Mouse (Mus musculus) hematopoietic stem cell, adult 5-6 weeks (primary cell): Measurements from ENCODE around the gene Snx20. TPM values are rescaled to one million over a fixed set of nuclear protein-coding genes. Genes with fewer than 3 reads are reported as not detected.

Experiments used
- ATAC-seq, 2 experiments: fragments of 125-278 bp in 1 of 2; replicated peaks in 1 of 2; 2 replicates each; pipeline ENCODE4 v1.8.0; 2016 to 2017; ENCODE audit warnings: inconsistent platforms in 2 of 2, mild to moderate bottlenecking in 2 of 2, moderate number of reproducible peaks in 2 of 2, low read depth in 1 of 2, moderate TSS enrichment in 1 of 2; ENCODE audit not compliant: low FRiP score in 2 of 2, poor library complexity in 2 of 2, severe bottlenecking in 2 of 2, insufficient read depth in 1 of 2, low TSS enrichment in 1 of 2
- total RNA-seq: library from RNA; stranded (forward); fragments of 172-1452, 232-1000 nt; gene quantifications from 2 replicates; pipeline ENCODE4 v1.2.3, GENCODE M21; 2017

Gene Snx20
- 12.2 and 13.9 TPM in 2 replicates for total RNA-seq

GRCm38 (mm10) chr8:88635474-88636397 lies at the start of gene Snx20:
TSS of gene Snx20 (minus strand) at chr8:88636128.
- peak; percentile 67 to 84 for ATAC-seq

- no peak for ATAC-seq
These were observed 47.8 kb upstream of the Snx20 start for GRCm38 (mm10) chr8:88683656-88684289.

- no peak for ATAC-seq
These were observed 45.1 kb upstream of the Snx20 start for GRCm38 (mm10) chr8:88681046-88681445.

- ATAC-seq, result no peak
These were observed 44.6 kb upstream of the Snx20 start for GRCm38 (mm10) chr8:88680566-88680965.

GRCm38 (mm10) chr8:88677071-88677470 lies 41.1 kb upstream of the Snx20 start:
- no peak for ATAC-seq

GRCm38 (mm10) chr8:88675372-88676165 lies 39.6 kb upstream of the Snx20 start:
- ATAC-seq, result no peak

- no peak for ATAC-seq
These were observed 37.9 kb upstream of the Snx20 start for GRCm38 (mm10) chr8:88673859-88674258.

- no peak for ATAC-seq
These were observed 35.6 kb upstream of the Snx20 start for GRCm38 (mm10) chr8:88671575-88671974.

GRCm38 (mm10) chr8:88670782-88671181 lies 34.9 kb upstream of the Snx20 start:
- ATAC-seq, result no peak

- peak; percentile 70 to 77 for ATAC-seq
These were observed 32.6 kb upstream of the Snx20 start for GRCm38 (mm10) chr8:88668400-88669086.

GRCm38 (mm10) chr8:88666435-88666834 lies 30.5 kb upstream of the Snx20 start:
- ATAC-seq, result peak; percentile 38 to 52

- ATAC-seq, result no peak
These were observed 29.0 kb upstream of the Snx20 start for GRCm38 (mm10) chr8:88664947-88665346.

GRCm38 (mm10) chr8:88664121-88664520 lies 28.2 kb upstream of the Snx20 start:
- no peak for ATAC-seq

- peak; percentile 95 to 96 for ATAC-seq
These were observed 26.5 kb upstream of the Snx20 start for GRCm38 (mm10) chr8:88662401-88662821.

GRCm38 (mm10) chr8:88659873-88660272 lies 23.9 kb upstream of the Snx20 start:
- ATAC-seq, result no peak

GRCm38 (mm10) chr8:88655334-88655733 lies 19.4 kb upstream of the Snx20 start:
- ATAC-seq, result no peak

- peak; percentile 30 to 38; a peak in 1 of 4 replicates for ATAC-seq
These were observed 15.2 kb upstream of the Snx20 start for GRCm38 (mm10) chr8:88651122-88651521.
